Mouse (Mus musculus): ENCODE results near the gene Zfp706.

The Zfp706 gene

GRCm38 (mm10) chr15:36979488-36980201 lies 27.9 kb downstream of the Zfp706 start:
- DNase-seq (ENCODE audit: low read depth, low spot score): peak; percentile 86

- DNase-seq (ENCODE audit: low read depth, low spot score): no peak
These were observed 28.4 kb downstream of the Zfp706 start for GRCm38 (mm10) chr15:36979159-36979487.

DNA sequence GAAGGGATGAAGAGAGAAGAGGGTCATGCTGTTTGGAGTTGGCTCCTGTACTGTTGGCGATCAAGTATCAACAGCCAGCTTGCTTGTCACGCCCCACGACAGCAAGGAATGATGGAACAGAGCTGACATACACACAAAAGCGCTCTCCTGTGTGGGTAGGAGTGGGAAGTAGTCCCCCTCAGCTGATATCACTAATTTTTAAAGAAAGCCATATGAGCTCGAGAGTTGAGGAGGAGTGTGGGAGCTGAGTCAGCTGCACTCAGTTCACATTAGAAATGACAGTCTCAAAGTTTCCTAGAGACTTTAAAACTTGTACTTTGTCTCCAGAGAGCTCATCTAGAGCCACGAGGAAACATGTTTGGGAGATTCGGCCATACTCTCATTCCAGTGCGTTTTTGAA lies 29.8 kb downstream of the Zfp706 start:
- no peak for DNase-seq (ENCODE audit: low read depth, low spot score)

DNA sequence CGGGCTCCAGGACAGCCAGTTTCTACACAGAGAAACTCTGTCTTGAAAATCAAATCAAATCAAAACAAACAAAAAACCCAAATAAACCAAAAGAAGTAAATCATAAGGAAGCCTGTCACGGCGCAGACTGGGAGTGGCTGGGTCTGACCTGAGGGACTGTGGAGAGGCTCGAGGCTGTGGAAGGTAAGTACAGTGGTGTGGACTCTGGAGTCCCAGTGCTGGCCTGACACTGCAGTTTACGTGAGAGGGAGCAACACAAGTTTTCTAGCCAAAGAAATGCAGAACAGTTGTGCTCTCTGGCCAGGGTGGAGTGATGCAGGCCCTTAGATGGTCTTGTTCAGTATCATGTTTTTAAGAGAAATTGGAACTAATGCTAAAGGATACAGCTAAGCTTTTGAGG lies 31.9 kb downstream of the Zfp706 start:
- no peak for DNase-seq (ENCODE audit: low read depth, low spot score)

DNA sequence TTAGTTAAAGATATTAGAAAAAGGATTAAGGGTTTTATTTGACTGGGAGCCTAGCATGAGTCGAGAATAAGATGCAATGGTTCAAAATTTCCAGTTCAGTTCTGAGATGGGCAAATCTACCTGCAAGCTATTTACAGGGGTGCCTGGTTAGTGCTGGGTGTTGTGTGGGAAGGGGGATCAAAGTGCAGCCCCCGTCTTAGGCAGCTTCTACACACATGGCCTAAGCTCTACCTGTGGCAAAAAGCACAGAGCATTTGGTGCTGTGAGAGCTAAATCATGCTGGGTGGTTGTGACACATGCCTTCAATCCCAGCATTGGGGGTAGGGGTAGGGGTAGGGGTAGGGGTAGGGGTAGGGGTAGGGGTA lies 32.3 kb downstream of the Zfp706 start:
- no peak for DNase-seq (ENCODE audit: low read depth, low spot score)

DNA sequence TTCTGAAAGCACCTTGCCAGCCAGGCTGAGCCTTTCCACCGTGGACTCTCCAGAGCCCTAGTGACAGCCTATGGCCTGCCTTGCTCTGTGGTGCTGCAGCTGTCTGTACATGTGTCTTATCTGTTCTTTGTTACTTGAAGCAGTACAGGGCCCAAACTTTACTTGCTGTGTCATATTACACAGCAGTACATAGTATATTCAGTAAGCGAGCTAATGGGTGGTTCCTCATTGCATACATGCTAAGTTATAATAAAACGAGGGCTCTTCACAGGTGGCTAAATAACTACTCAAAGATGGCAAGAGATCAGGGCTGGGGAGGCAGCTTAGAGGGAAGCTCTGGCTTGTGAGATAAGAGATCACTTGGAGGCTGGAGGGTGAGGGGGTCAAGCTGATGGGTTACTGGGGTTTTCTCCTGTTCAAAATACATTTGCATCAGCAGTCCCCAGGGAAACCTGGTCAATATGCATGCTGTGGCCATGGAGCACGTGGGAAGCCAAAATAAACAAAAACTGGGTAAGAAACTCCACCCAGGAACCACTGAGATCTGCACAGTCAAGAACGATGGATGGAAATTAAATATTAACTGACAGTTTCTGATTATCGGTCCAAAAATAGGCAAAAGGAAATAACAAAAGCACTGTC lies 32.8 kb downstream of the Zfp706 start:
- no peak for DNase-seq (ENCODE audit: low read depth, low spot score)

- DNase-seq (ENCODE audit: low read depth, low spot score): no peak
These were observed 33.9 kb downstream of the Zfp706 start for GRCm38 (mm10) chr15:36973714-36974113.

- no peak for DNase-seq (ENCODE audit: low read depth, low spot score)
These were observed 34.3 kb downstream of the Zfp706 start for GRCm38 (mm10) chr15:36973290-36973689.

GRCm38 (mm10) chr15:36969794-36970193 lies 37.8 kb downstream of the Zfp706 start:
- no peak for DNase-seq (ENCODE audit: low read depth, low spot score)

DNA sequence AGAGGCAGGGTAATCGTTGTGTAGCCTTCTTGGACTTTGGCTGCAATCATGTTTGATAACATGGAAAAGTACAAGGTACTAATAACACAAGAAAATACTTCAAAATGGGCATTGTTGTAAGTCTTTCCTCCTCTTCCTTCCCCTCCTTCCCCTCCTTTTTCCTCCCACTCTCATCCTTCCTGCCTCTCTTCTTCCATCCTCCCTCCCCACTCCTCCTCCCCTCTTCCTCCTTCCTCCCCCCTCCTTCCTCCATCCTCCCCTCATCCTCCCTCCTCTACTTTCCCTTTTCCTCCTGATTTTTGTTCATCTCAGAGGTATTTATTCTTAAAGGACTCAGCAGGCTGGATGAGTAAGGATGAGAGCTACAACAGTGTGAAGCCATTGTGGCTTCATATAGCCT lies 39.3 kb downstream of the Zfp706 start:
- no peak for DNase-seq (ENCODE audit: low read depth, low spot score)

DNA sequence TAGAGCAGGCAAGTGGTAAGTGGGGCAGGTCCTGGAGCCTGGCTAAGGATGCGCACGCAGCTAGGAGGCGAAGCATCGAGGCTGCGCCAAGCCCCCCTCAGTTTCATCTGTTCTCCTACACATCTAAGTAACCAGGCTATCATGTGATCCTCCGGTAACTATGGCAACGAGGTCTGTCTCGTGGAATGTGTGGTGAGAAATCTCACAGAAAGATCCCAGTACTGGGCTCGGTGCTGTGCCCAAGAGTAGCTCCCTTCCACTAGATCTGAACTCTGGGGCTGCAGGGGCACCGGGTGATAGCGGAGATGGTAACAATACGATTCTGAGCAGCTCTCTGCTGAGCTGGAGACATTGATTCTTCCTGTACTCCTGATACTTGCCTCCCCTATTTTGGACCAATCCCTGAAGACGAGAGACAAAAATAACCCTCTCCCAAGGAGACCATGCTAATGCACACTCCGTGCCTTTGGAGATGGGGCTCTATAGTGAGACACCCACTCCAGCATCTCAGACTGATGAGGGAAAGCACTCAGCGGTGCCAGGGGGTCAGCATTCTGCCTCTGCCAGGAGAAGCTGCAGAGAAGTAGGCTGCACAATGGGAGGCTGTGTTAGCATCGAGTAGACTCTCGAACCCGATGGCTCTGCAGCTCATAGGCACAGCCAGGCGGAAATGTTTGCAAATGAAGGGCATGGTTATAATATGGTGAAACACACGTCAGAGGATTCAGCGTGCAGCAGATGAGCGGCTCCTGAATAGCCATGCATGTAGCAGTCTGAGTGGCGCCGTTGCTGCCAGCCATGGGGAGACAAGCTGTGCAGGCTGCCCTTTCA lies 40.0 kb downstream of the Zfp706 start:
- peak; percentile 98 for DNase-seq (ENCODE audit: low read depth, low spot score)

GRCm38 (mm10) chr15:36966940-36967339 lies 40.6 kb downstream of the Zfp706 start:
- DNase-seq (ENCODE audit: low read depth, low spot score): peak; percentile 66

DNA sequence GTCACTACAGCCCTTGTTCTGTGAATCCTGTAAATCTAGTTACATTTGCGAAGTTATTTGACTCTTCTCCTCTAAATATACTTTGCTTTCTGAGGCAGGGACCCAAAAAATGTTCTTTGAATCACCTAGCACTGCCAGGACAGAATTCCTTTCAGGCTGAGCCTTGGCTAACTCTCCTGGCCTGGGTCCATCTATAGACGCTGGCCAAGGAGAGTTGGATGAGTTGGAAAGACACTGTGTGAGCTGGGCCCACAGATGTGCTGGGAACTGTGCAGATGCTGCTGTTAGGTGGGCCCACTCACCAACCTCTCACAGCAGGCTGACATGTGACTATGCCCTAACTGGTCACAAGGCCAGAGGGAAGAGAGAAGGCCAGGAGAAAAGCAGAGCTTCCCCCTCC lies 41.1 kb downstream of the Zfp706 start:
- no peak for DNase-seq (ENCODE audit: low read depth, low spot score)

- DNase-seq (ENCODE audit: low read depth, low spot score): no peak
These were observed 41.8 kb downstream of the Zfp706 start for GRCm38 (mm10) chr15:36965743-36966142.

DNA sequence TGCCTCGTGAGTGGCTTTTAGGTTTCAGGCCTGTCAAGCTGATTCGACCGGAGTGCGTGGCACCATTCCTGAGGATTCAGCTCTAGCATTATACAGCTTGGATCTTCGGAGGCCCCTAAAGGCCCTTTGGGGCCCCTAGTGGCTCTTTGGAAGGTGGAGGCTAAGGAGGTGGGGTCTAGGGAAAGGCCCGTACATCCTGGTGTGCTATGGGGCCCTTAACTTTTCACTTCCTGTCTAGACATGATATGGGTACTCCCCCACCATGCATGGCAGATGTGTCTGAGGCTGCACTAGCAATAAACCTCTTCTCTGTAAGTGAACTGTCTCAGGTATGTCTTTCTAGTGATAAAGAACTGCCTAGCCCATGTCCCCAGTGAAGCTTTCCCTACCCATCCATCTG lies 44.6 kb downstream of the Zfp706 start:
- no peak for DNase-seq (ENCODE audit: low read depth, low spot score)

GRCm38 (mm10) chr15:36960876-36961237 lies 46.7 kb downstream of the Zfp706 start:
- no peak for DNase-seq (ENCODE audit: low read depth, low spot score)

GRCm38 (mm10) chr15:36960010-36960875 lies 47.3 kb downstream of the Zfp706 start:
- DNase-seq (ENCODE audit: low read depth, low spot score): peak; percentile 93

GRCm38 (mm10) chr15:36956221-36956620 lies 51.4 kb downstream of the Zfp706 start:
- DNase-seq (ENCODE audit: low read depth, low spot score): no peak

DNA sequence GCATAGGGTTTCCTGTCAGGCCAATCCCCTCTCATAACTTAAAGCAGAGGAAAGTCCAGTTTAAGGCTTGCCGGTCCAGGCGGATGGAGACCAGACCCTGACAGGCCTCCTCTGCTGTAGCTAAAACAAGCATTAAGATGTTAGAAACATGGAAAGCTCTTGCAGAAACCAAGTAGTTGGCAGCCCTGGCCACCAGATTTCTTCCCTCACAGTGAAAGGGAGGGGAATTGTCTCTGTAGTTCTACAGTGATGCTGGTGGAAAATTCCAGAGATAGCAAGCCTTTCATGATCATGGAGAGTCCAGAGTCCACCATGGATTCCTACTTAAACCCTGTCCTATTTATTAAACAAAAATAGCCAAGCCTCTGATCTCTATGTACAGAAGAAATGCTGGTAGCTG lies 57.3 kb downstream of the Zfp706 start:
- no peak for DNase-seq (ENCODE audit: low read depth, low spot score)

GRCm38 (mm10) chr15:36948866-36949546 lies 58.6 kb downstream of the Zfp706 start:
- DNase-seq (ENCODE audit: low read depth, low spot score): no peak

Data from telencephalon, adult 2 months (tissue).